Mouse (Mus musculus): Measurements from ENCODE around the gene Hoxb9. TPM values are rescaled to one million over a fixed set of nuclear protein-coding genes. Genes with fewer than 3 reads are reported as not detected.

Gene Hoxb9
- 43.5 and 51.7 TPM in 2 replicates for polyA plus RNA-seq (2011; ENCODE audit: insufficient read length, low read depth, missing spikeins)

- TF ChIP-seq CTCF (IDR thresholded peaks at IDR 0.05; ENCODE audit: borderline replicate concordance, insufficient read depth, low read length) (no peak), POLR2A (IDR thresholded peaks at IDR 0.05; ENCODE audit: low read depth, low read length) (peak; percentile 3; the same call in 1 of the 2 replicates)
- H3K4me3 ChIP-seq (ENCODE audit: insufficient read depth, low read length), result peak within 1 kb of the TSS; percentile 66
- peak within 1 kb of the TSS; percentile 90 for H3K27ac ChIP-seq (ENCODE audit: insufficient read depth, low read length)
- no peaks in the 10 kb centered on the region for H3K4me1 ChIP-seq (ENCODE audit: control insufficient read depth, insufficient read depth, low read length)
These were observed at the start of gene Hoxb9 for GRCm38 (mm10) chr11:96270996-96271540. Gene Hoxb9 (plus strand): TSS chr11:96271457.

DNA sequence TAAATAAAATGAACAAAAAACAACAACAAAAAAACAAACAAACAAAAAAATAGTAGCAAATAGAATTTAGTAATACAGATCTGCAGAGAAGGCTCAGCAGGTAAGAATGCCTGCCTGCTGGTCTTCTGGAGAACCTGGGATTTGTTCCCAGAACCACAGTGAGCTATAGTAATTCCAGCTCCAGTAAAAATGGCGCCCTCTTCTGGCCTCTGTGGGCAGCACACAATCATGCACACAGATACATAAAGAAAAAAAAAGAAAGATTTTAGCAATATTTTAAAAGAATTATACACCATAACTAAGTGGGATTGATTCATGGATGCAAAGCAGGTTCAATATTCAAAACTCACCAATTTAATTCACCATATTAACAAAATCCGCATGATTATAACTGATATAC, 47.4 kb upstream of the Hoxb9 start:
- H3K4me1 ChIP-seq (ENCODE audit: control insufficient read depth, insufficient read depth, low read length), result no peaks in the 10 kb centered on the region
- no peak for TF ChIP-seq POLR2A (IDR thresholded peaks at IDR 0.05; ENCODE audit: low read depth, low read length)

DNA sequence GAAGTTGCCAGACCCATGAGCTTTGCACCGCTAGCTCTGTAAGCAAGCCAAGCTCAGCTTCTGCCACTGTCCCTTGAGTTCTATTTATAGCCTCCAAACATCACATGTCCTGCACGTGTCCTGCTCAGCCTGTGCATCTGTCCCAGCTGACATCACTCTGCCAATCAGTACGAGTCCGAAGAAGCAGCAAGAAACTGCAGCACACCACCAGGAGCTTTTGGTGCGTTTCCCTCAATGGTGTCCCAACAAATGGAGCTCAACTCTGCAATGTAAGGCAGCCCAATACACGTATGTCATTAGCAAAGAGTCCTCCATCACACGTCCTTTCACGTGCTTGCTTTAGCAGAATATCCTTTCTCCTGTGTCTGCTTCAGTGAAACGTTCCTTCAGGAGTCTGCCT, 43.6 kb upstream of the Hoxb9 start:
- Histone ChIP-seq H3K4me3 (ENCODE audit: insufficient read depth, low read length) (no peak overlapping the region), H3K27ac (ENCODE audit: insufficient read depth, low read length) (no peak overlapping the region), H3K4me1 (ENCODE audit: control insufficient read depth, insufficient read depth, low read length) (no peaks in the 10 kb centered on the region)
- TF ChIP-seq POLR2A (IDR thresholded peaks at IDR 0.05; ENCODE audit: low read depth, low read length) (no peak), CTCF (IDR thresholded peaks at IDR 0.05; ENCODE audit: borderline replicate concordance, insufficient read depth, low read length) (no peak)

More for the DNA sequence above, 47.4 kb upstream of the Hoxb9 start:
- Histone ChIP-seq H3K27ac (ENCODE audit: insufficient read depth, low read length) (no peak overlapping the region), H3K4me3 (ENCODE audit: insufficient read depth, low read length) (no peak overlapping the region)

DNA sequence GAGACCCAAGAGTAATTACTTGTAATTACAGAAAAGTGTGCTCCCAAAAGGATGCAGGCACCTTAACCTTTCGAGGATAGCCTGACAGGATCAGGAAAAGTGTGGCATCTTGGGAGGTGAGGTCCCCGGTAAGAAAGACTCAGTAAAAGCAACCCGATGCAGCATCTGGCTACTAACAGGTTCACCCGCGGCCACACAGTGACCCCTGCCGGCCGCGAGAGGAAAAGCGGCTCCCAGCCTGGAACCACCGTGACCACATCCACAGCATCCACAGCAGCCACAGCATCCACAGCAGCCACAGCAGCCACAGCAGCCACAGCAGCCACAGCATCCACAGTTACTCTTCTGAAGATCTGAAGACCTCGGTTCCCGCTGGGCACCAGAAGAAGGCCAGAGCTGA, 36.4 kb upstream of the Hoxb9 start:
- H3K4me1 ChIP-seq (ENCODE audit: control insufficient read depth, insufficient read depth, low read length), result no peaks in the 10 kb centered on the region
- H3K27ac ChIP-seq (ENCODE audit: insufficient read depth, low read length), result no peak overlapping the region
- TF ChIP-seq POLR2A (IDR thresholded peaks at IDR 0.05; ENCODE audit: low read depth, low read length) (no peak), CTCF (IDR thresholded peaks at IDR 0.05; ENCODE audit: borderline replicate concordance, insufficient read depth, low read length) (peak; percentile 34)
- no peak overlapping the region for H3K4me3 ChIP-seq (ENCODE audit: insufficient read depth, low read length)

GRCm38 (mm10) chr11:96240211-96240610, 31.0 kb upstream of the Hoxb9 start:
- H3K27ac ChIP-seq (ENCODE audit: insufficient read depth, low read length), result no peak overlapping the region

GRCm38 (mm10) chr11:96250901-96251300, 20.4 kb upstream of the Hoxb9 start:
- peak; percentile 42 for TF ChIP-seq POLR2A (IDR thresholded peaks at IDR 0.05; ENCODE audit: low read depth, low read length)
- TF ChIP-seq CTCF (IDR thresholded peaks at IDR 0.05; ENCODE audit: borderline replicate concordance, insufficient read depth, low read length), result no peak
- Histone ChIP-seq H3K27ac (ENCODE audit: insufficient read depth, low read length) (peak overlapping the region; percentile 80), H3K4me3 (ENCODE audit: insufficient read depth, low read length) (no peak overlapping the region), H3K4me1 (ENCODE audit: control insufficient read depth, insufficient read depth, low read length) (no peaks in the 10 kb centered on the region)

More at GRCm38 (mm10) chr11:96240211-96240610, 31.0 kb upstream of the Hoxb9 start:
- Histone ChIP-seq H3K4me1 (ENCODE audit: control insufficient read depth, insufficient read depth, low read length) (no peaks in the 10 kb centered on the region), H3K4me3 (ENCODE audit: insufficient read depth, low read length) (no peak overlapping the region)
- TF ChIP-seq CTCF (IDR thresholded peaks at IDR 0.05; ENCODE audit: borderline replicate concordance, insufficient read depth, low read length) (peak; percentile 60; the same call in 1 of the 2 replicates), POLR2A (IDR thresholded peaks at IDR 0.05; ENCODE audit: low read depth, low read length) (no peak)

DNA sequence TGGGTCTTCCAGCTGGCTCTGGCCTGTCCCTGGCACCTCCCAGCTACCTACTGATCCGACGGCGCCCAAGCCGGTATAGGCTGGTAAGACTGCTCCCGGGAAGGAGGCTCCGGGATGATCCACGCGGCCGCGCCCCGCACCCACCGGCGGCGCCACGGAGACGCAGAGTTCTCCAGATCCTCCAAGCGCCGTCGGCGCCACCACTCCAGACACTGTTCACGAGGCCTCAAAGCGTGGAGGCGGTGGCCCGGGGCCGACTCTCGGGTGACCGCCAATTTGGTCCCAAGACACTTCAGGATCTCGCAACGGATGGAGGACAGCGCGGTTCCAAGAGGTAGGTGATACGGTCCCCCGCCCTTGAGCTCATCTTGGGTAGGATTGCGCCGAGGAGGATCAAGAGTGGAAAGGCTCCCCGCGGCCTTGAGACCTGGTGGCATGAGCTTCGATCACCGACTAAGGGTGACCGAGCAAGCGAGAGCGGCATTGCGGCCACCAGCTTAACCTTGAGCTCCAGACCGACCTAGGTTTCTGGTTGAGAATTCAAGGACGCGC, 19.7 kb upstream of the Hoxb9 start:
- Histone ChIP-seq H3K27ac (ENCODE audit: insufficient read depth, low read length) (peak overlapping the region; percentile 80), H3K4me3 (ENCODE audit: insufficient read depth, low read length) (peak overlapping the region; percentile 38), H3K4me1 (ENCODE audit: control insufficient read depth, insufficient read depth, low read length) (no peaks in the 10 kb centered on the region)
- peak; percentile 18; the same call in 1 of the 2 replicates for TF ChIP-seq POLR2A (IDR thresholded peaks at IDR 0.05; ENCODE audit: low read depth, low read length)
- TF ChIP-seq CTCF (IDR thresholded peaks at IDR 0.05; ENCODE audit: borderline replicate concordance, insufficient read depth, low read length), result no peak

- H3K4me1 ChIP-seq (ENCODE audit: control insufficient read depth, insufficient read depth, low read length), result 0 out of 2 replicates have a peak, but pooled peaks cover 3% of the 10 kb centered on the region
- TF ChIP-seq POLR2A (IDR thresholded peaks at IDR 0.05; ENCODE audit: low read depth, low read length), result peak; percentile 28; the same call in 1 of the 2 replicates
- no peak for TF ChIP-seq CTCF (IDR thresholded peaks at IDR 0.05; ENCODE audit: borderline replicate concordance, insufficient read depth, low read length)
- H3K4me3 ChIP-seq (ENCODE audit: insufficient read depth, low read length), result peak overlapping the region; percentile 38
- peak overlapping the region; percentile 80 for H3K27ac ChIP-seq (ENCODE audit: insufficient read depth, low read length)
These were observed 18.6 kb upstream of the Hoxb9 start for GRCm38 (mm10) chr11:96252541-96253120.

DNA sequence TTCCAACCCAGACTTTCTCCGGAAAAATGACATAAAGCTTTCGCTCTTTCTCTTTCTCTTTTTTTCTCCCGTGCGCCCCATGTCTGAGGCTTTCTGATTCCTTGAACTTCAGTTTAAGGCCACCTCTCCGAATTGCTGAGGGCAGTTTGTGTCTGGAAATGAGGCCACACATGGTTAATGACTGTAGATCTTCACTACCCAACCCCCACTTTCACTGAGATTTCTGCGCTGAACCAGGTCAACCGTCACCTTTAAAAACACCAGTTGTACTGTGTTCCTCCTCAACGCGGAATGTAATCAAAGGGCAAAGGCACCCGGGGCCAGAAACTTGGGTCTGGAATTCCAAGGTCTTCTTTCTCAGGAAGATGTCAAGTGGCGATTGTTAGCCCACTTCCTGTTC, 17.0 kb upstream of the Hoxb9 start:
- TF ChIP-seq POLR2A (IDR thresholded peaks at IDR 0.05; ENCODE audit: low read depth, low read length) (no peak), CTCF (IDR thresholded peaks at IDR 0.05; ENCODE audit: borderline replicate concordance, insufficient read depth, low read length) (no peak)
- Histone ChIP-seq H3K4me1 (ENCODE audit: control insufficient read depth, insufficient read depth, low read length) (0 out of 2 replicates have a peak, but pooled peaks cover 3% of the 10 kb centered on the region), H3K4me3 (ENCODE audit: insufficient read depth, low read length) (peak overlapping the region; percentile 39)

More for the DNA sequence above, 17.0 kb upstream of the Hoxb9 start:
- peak overlapping the region; percentile 80 for H3K27ac ChIP-seq (ENCODE audit: insufficient read depth, low read length)

All from embryonic fibroblast, embryonic 13.5 days (primary cell).